Mouse (Mus musculus): ENCODE data around the gene Lrpprc. TPM values are rescaled to one million over a fixed set of nuclear protein-coding genes. Genes with fewer than 3 reads are reported as not detected.

The Lrpprc gene
- total RNA-seq, 4 experiments from 2014 or later: 60.0 to 70.5 (median 65.7) TPM

DNA sequence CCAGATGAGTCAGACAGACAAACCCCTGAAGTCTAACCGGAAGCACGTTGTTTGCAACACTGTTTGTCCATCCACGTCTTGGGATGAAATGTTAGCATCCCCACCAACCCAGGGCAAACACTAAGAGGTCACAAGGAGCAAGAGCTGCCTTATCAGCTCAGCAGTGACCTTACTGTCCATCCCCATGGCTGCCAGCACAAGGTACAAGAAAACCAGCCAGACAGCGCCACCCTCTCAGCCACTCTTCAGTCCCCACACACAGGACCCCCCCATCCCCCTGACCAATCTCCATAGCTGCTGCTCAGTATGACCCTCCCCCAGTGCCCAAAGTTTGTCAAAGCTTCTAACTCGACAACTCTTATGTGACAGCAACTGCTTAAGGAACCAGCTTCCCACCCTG lies 73.2 kb downstream of the Lrpprc start:
- DNase-seq (ENCODE audit: low spot score in 2 of 2): no peak

DNA sequence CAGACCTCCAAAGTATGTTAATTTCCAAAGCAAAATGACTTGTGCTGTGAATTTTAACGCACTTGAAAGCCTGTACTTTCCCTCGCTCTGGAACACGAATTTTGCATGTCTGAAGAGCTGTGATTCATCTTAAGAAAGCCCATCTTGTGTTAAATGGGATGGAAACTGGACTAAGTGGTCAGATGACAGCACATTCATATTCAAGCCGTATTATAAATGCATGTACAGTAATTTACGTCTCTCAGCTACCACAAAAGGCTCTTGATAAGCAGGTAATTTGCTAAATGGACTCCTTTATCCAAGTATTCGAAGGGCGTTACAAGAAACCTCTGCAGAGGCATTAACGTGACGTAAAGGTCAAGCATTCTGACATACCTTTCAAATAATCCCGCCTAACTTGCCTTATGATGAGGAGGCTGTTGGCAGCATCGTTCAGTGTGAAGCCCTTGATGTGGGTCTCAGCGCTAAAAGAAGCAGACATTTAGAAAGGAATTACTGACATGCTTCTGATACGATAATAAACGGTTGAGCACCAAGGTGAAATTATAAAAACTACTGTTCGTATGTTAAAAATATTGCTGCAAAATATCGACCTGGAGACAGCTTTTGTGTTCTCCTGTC lies 74.2 kb downstream of the Lrpprc start:
- DNase-seq (ENCODE audit: low spot score in 2 of 2): no peak

DNA sequence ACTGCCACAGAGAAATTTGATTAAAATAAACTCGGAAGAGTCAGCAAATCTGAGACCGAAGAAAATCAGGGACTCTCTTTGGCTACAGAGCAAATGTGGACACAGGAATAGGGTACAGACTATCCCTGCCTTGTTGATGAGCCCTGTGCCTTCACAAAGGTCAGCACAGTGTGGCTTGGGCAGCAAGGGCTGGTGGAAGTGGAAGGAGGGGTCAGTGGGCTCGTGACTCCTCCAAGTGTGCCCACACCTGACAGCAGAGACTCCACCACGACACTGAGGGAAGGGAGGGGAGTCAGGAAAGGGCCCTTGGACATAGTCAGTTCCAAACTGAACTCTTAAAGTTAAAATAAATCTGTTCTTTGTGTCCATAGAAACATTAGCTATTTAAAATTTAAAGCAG lies 75.7 kb downstream of the Lrpprc start:
- DNase-seq (ENCODE audit: low spot score in 2 of 2): no peak

DNA sequence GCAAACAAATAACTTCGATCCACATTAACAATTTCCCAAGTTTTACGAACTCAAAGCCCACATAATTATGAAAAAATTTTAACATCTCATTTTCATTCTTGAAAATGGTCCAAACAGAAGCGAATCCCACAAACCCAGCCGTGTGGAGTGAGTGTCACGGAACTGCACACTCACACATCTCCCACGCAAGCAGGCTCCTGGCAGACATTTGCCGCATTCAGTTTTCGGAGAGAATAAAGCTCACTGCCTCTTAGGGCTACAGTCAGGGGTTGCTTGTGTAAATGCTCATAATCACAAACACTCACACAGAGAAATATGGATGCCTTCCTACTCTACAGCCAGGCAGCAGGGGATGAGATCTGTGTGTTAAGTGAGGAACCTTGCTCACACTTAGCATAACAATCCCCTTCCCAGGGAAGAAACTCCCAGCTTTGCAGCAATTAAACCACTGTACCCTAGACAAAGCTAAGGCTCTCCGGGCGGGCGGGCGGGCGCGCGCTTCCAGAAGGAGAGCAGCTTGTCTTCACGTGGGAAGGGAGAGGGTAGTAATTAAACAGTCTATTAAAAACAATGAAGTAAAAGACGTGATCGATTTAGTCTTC lies 76.9 kb downstream of the Lrpprc start:
- no peak for DNase-seq (ENCODE audit: low spot score in 2 of 2)

DNA sequence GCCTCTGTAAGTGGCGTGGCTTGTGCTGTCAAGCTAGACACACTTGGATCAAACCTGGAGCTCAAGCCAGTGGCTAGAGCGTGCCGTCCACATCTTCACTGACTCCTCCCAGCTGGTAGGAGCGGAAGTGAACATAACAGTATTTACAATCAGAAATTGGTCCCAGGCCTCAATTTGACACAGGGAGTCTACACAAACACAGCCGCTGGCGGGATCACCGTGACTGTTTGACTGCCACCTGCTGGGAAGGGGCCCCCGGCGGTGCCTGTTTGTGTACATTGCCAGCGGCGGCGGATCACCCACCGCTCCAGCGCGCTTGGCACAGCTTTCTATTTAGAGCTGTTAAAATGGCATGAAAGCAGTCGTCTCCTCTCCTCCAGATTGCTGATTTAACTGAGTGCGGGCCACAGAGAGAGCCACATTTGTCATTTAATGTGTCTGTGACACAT lies 81.2 kb downstream of the Lrpprc start:
- no peak for DNase-seq (ENCODE audit: low spot score in 2 of 2)

DNA sequence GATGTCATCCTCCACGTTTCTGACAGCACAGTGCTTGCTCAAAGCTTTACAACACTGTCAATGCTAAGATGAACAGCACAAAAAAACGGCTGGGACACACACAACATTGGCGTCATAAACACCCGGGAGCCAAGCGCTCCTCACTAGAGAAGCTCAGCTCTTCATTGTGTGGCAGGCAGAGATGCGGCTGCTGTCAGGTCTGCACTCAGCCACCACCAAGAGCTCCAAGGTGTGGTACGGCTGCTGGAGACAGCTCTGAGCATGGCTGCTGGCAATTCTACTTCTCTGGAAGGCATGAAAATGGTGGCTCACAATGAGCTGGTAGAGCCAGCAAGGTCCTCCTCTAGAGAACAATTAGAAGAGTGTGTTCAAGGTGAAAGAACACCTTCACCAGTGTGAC lies 81.8 kb downstream of the Lrpprc start:
- DNase-seq (ENCODE audit: low spot score in 2 of 2): no peak

DNA sequence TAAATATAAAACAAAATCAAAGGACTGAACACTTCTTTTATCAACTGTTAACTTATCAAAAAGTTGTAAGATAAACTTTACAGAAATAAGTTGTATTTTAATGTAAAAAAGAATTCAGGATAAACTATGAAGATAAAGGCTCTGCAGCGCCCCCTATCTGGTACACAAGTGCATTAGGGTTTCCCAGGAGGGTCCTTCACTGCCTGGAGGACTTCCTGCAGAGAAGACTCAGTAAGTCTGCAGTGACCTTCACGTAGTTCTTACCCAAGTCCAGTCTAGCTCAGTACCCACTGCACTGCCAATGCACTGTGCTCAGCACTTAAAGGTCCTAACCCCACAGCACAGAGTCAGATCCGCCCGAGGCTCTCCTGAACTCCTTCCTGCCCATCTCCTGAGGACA lies 83.2 kb downstream of the Lrpprc start:
- DNase-seq (ENCODE audit: low spot score in 2 of 2): no peak

DNA sequence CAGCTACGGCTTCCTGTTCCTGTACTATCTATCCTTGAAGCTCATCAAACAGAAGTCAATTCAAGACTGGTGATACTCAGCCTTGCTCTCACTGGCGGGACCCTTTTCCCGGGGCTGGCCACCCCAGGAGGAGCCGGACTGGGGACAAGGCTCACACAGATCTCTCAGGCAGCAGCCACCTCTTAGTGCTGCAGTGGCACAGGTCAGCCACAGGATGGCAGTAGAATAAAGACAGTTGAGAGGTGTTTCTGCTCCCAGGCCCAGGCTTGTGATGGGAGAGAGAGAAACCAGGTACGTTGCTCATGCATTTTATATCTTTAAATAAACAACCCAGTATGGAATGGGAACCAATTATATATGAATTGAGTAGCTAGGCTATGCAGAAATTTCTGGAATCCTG lies 91.9 kb downstream of the Lrpprc start:
- no peak for DNase-seq (ENCODE audit: low spot score in 2 of 2)

DNA sequence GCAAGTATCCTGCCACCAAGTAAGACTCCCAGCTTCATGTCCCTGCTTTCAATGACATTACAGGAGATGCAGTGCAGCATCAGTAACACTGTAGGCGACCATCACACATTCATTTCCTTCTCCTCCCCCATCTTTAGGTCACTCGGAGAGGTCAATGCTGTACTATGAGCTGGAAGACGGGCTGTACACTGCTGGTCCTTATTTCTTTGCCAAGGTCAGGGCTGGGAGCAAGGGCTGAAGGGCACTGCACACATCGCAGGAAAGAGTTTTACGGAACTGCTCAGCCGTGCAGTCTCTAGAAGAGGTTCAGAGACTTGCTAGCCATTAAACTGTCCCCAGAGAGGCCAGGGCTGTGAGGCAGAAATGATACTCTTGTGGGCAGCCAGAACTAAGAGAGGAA lies 94.1 kb downstream of the Lrpprc start:
- no peak for DNase-seq (ENCODE audit: low spot score in 2 of 2)

DNA sequence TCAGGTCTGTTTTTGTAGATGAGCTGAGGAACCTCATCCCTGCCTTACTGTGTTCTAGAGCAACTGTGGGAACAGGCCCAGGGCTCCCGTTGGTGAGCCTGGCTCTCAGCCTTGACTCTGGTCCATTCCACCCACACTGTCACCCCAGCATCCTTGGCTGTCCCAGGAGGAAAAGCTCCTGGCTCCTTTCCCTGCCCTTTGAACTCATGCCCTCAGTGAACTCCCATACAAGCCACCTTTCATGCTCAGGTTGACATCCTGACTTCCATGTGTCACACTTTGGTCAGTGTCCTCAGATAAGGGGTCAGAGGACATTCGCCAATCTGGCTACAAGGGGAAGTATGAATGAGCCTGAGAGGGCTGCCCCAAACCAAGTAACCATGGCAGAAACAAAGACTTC lies 96.8 kb downstream of the Lrpprc start:
- no peak for DNase-seq (ENCODE audit: low spot score in 2 of 2)

DNA sequence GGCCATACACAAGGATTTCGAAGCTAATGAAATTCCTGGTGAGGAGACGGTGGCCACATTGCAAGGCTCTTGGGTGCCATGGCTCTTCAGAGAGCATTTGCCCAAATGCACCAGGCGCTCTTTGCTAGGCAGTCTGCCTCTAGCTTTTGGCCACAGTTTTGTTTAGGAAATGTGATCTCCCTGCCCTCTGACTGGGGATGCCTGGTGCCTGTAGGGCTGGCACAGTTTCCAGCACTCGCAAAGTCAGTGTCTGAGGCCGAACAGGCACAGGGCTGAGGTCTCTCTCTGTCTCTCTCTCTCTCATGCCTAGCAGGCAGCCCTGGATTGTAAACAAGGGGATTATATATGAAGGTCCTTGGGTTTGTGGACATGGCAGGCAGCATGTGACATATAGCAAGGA lies 100.5 kb downstream of the Lrpprc start:
- DNase-seq (ENCODE audit: low spot score in 2 of 2): peak; percentile 29 to 60

DNA sequence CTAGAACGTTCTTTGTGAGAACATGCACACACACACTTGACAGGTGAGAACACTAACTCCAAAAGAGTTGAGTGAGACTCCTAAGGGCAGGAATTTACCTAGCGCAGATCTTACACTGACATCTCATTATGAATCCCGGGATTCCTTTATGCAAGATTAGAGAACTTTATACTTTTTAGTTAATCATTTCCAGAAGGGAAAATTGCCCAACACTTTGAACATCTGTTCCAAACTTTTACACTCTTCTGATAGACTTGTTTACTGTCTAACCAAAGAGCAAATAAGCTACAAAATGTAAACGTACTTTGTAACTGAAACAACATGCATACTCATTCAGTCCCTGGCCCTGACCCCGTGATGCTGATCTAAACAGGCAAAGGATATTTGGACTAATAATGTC lies 101.3 kb downstream of the Lrpprc start:
- no peak for DNase-seq (ENCODE audit: low spot score in 2 of 2)

DNA sequence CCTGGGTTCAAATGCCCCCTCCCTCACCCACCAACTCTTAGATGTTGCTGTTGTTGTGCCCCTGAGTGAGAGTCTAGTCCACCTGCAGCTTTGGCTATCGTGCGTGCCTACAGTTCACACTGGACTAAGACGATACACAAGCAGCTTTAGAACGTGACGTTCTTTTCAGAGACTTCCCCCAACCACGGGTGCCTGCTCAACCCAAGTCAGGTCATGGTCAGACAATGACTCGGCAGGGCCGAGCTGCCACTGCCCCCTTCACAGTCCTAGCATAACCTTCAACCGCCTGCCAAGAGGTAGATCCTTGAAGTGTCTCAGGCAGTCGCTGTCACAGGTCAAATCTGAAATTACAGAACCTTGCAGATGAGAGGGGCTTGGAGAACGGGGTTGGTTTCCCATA lies 101.8 kb downstream of the Lrpprc start:
- no peak for DNase-seq (ENCODE audit: low spot score in 2 of 2)

DNA sequence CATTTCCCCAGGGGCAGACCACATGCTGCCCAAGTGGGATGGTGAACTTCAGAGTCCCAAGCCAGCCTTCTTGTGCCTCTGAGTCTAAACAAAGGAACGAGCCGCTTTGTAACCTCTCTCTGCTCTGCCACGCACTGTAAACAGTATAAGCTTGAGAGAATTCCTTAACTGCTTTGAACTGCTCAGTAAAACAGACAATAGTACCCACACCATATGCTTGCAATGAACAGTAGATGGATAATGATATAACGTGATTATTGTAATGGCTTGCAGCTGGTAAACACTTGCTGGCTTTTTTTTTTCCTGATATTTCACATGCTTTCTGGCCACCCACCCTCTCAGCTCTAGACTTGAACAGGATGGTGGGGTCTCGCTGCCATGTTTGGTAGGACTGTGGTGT lies 102.6 kb downstream of the Lrpprc start:
- DNase-seq (ENCODE audit: low spot score in 2 of 2): no peak

DNA sequence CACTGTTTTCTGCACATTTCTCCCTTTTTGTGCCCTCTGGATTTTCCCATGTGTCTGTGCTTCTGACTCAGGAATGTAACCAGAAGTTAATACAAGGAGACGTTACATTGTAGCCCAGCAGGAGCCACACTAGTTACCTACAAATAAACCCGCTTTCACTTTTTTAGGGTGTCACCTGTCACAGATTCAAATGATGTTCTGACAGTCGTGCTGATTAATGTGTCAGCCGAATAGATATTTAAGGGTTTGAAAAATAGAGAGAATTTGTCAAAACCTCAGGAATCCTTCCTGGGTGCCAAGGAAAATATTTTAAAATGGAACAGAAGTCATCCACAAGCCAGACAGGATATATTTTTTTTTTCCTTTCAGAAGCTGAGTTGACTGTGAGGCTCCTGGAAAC lies 105.3 kb downstream of the Lrpprc start:
- DNase-seq (ENCODE audit: low spot score in 2 of 2): no peak

DNA sequence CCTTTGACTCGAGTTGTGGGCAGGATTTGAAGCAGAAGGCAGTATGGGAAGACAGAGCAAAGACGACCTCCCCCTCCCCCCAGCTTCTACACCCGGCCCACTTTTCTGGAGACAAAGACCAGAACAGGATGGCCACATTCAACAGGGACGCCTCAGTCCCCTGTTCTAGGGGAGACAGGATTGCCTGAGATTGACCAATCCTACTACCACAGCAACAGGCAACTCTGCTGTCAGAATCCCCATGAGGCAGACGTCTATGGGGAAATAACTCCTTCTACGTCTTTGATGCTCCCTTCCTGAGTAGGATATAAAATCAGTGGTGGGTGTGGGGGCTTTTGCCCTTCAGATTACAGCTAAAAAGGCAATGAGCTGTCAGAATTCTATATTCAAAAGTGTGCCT lies 106.3 kb downstream of the Lrpprc start:
- no peak for DNase-seq (ENCODE audit: low spot score in 2 of 2)

DNA sequence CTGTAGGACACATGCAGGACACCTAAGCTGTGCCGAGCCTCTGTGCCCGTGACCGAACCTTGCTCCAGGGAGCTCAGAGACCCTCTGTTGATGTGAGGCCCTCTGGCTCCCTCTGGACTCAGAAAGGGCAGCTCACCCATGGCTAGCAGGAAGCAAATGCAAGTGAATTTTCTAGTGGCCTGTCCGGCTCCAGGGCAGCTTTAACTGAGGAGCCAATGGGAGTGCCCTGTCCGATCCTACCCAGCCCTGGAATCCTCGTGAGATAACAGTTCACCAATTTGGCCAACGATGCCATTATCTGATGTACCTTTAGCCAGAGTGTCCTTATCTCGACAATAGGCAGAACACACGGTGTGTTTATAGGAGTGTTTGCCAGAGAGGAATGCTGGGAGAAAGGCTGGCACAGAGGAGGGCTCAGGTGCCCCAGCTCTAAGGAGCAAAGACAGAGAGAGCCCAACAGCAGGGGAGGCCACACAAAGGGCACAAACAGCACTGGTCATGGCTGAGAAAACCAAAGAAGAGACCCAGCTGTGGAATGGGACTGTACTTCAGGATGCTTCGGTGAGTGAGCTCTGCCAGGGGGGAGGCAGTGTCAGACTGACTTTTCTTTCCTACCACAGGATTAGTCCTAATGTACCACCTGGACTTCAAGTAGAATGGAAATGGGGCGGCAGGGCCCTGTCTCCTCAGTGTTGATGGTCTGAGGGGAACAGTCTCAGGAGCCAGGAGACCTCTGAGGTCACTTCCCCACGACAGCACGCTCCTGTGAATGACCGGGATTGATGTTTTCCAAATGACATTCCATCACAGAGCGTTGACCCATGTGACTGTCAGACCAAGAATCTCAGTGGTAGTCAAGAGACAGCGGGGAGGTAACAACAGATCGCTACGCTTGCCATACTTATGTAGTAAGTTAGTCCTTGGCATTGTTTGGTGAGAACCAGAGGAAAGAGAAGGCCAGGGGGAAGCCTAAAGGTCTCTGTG lies 107.6 kb downstream of the Lrpprc start, which contains the start of gene Abcg5:
Abcg5 (minus strand) TSS at position 278 of the 984 bp plus-strand sequence.
- DNase-seq (ENCODE audit: low spot score in 2 of 2): no peak

DNA sequence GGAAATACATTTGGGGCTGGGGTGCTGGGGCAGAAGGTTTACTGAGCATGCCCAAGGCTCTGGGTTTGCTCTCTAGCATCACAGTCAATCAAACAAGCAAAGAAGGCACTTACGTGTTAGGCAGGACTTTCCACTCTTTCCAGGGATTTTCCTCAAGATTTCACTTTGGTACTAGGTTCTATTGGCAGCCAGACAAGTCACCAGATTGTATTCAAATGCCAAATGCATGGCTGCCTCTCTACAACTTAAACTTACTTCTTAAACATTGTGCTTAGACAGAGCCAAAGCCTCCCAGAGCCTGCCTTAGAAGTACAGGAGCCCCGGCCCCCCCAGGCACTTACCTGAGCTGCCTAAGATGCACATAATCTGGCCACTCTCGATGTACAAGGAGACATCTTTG lies 108.9 kb downstream of the Lrpprc start:
- no peak for DNase-seq (ENCODE audit: low spot score in 2 of 2)

DNA sequence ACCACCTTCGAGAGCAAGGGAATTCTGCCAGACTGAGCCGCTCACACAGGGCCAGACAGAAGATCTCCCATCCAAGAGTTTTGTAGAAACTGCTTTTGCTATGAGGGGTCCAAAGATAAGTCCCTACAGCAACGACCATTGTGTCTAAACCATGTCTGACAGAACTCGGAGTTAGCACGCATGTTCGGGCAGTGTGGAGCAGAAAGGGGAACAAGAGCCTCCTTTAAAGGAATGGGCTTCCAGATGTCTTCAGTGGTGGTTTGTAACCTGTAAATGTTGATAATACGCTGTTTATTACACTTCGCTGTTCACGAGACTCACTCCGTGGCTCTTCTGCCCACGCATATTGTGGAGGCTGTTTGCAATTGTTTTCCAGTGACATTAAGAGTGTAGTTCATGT lies 113.0 kb downstream of the Lrpprc start:
- DNase-seq (ENCODE audit: low spot score in 2 of 2): no peak

DNA sequence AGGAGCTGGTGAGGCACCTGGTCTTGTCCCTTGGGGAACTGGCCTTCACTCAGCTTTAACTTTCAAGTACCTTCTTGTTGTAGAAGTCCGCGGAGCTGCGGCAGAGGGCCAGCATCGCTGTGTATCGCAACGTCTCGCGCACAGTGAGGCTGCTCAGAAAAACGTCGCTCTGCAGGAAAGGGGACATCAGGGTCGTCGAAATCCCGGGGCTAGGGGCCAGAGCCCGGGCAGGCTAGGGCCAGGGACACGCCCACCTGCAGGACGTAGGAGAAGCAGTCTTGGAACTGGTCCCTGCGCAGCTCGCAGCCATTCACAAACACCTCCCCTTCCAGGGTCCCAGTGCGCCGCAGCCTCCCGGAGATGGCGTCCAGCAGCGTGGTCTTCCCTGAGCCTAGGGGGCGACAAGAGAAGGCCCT lies 114.6 kb downstream of the Lrpprc start, which contains the start of gene Abcg8:
Abcg8 (plus strand) TSS at position 352 of the 416 bp plus-strand sequence.
- no peak for DNase-seq (ENCODE audit: low spot score in 2 of 2)

DNA sequence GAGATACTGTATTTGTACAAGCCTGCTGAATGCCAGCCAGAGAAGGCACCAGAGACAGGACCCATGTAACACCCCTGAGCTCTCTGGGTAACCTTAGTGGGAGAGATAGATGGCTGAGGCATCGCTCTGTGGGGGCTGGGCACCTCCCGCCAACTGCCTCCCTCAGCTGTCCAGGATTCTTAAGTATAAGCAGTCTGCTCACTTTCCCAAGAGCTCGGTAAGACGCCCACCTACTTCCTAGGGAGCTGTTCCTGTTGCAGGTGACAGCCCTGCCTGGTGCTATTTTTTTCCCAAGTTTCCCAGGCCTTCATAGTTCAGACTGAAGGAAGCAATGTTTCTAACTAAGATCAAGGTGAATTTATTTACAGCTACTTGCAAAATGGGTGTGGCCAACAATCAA lies 115.4 kb downstream of the Lrpprc start:
- no peak for DNase-seq (ENCODE audit: low spot score in 2 of 2)

DNA sequence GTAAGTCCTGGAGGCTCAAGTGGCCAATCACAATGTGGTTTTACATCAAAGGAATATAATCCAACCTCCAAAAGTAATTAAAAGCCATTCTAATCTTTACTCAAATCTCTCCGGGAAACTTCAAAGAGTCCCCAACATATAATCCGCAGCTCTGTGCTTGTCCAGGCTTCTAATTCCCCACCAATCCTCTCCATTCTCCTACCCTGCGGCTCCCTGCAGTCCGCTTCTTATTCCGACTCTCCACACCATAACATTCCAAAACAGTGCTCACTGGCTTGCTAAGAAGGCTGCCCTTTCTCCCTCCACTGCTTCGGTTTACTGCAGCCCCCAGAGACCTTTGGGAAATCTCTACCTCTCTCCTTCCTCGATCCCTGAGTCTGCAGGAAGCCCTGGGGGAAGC lies 116.5 kb downstream of the Lrpprc start:
- no peak for DNase-seq (ENCODE audit: low spot score in 2 of 2)

Data from gastrocnemius, adult 8-10 months (tissue).